Mouse (Mus musculus) spleen, adult 2 months (tissue): Measurements from ENCODE around the gene Noxo1.

Experiments
- CTCF ChIP-seq: fragments of 200-500 bp; IDR thresholded peaks from 2 replicates; pipeline ENCODE4 v1.5.1; 2011; ENCODE audit warnings: mild to moderate bottlenecking, inconsistent platforms; ENCODE audit not compliant: insufficient read depth, insufficient read length, insufficient replicate concordance; ENCODE audit errors: extremely low read depth
- POLR2A ChIP-seq: fragments of 200-500 bp; IDR thresholded peaks from 2 replicates; pipeline ENCODE4 v1.6.1; 2011; ENCODE audit warnings: low read depth, low read length, inconsistent platforms

GRCm38 (mm10) chr17:24737135-24737810 lies 41.2 kb downstream of the Noxo1 start:
- no peak for TF ChIP-seq CTCF
- TF ChIP-seq POLR2A = no peak
